Mouse (Mus musculus) brain, embryonic 14.5 days (tissue): ENCODE measurements around the gene Tspan6.

ENCODE experiments used
- CTCF ChIP-seq: fragments of 200-500 bp; IDR thresholded peaks from 2 replicates; pipeline ENCODE4 v1.5.1; 2012; ENCODE audit warnings: inconsistent platforms, mild to moderate bottlenecking, moderate library complexity, borderline replicate concordance; ENCODE audit not compliant: insufficient read depth, insufficient read length; ENCODE audit errors: extremely low read depth
- POLR2A ChIP-seq: fragments of 200-500 bp; IDR thresholded peaks from 2 replicates; pipeline ENCODE4 v1.6.1; 2012; ENCODE audit warnings: mild to moderate bottlenecking, inconsistent platforms, borderline replicate concordance; ENCODE audit not compliant: poor library complexity, insufficient read depth, insufficient read length, severe bottlenecking; ENCODE audit errors: extremely low read depth

DNA sequence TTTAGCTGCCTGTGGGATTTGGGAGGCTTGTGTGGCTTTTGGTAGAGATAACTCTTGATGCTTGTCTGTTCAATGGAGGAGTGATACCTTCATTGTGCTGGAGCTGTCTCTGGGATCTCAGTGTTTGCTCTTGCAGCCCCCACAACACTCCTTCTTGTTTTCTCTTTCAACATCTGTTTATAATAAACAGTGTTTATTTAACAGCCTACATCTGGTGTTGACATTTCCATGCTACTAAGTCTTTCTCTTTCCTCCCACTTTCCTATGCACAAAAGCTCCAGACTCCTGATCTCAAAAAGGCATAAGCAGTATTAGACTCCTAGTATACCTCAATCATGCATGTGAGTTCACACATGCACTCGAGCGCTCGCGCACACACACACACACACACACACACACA is 44.6 kb downstream of the Tspan6 start:
- TF ChIP-seq POLR2A = no peak
- TF ChIP-seq CTCF = no peak
